Comparison of ENCODE assay signal across 16 mouse cellular contexts in the genomic region with DNA sequence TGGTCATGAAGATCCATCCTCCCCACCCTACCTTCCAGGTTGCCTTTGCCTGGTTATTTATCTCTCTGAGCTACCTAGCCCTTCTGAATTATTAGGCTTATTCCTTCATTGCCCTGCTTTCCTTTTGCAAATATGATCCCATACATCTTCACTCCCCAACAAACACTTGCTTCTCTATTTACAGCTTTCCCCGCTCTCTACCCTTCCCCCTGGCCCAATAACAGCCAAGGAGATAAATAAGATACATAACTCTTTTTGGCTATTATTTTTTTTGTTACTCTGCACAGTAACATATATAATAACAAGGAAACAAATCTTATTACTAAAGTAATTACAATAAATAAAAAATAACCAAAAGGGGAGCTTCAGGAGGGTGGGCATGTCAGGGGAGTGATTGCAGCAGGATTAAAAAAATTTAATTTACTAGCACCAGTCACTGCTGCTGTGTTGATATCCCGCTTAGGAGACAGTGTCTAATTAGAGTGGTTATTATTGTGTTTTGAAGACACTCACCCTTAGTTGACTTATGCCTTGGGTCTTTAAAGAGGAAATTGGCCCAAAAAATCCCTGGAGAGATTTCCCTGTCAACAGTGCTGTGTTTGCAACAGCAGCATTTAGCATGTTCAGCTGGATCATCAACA.
"Had no signal": no experiment of that assay in that cellular context is flagged by ENCODE, and none has a peak within 500 bp of the region (broad histone marks: within the 10 kb centered on the region; RNA-seq: fewer than 3 reads in every experiment).

No protein-coding gene starts in this region.

- H3K4me3 ChIP-seq: liver, embryonic 15.5 days; lung, embryonic 15.5 days; megakaryocyte, embryonic 14.5 days; midbrain, embryonic 13.5 days; midbrain, embryonic 15.5 days had no signal

- H3K9me3 ChIP-seq: liver, embryonic 15.5 days; lung, embryonic 15.5 days; megakaryocyte, embryonic 14.5 days; midbrain, embryonic 13.5 days; midbrain, embryonic 15.5 days had no signal

- H3K9ac ChIP-seq: liver, embryonic 15.5 days; liver, postnatal 0 days; lung, embryonic 15.5 days; midbrain, embryonic 13.5 days; midbrain, embryonic 15.5 days had no signal

- H3K27ac ChIP-seq: liver, embryonic 15.5 days; lung, embryonic 15.5 days; macrophage; midbrain, embryonic 13.5 days; midbrain, embryonic 15.5 days had no signal

- H3K36me3 ChIP-seq: liver, embryonic 15.5 days; lung, embryonic 15.5 days; midbrain, embryonic 13.5 days; midbrain, embryonic 15.5 days had no signal

- ATAC-seq: liver, postnatal 0 days; lung, postnatal 0 days; midbrain, embryonic 13.5 days; midbrain, embryonic 15.5 days had no signal

- DNase-seq: liver, postnatal 0 days; lung, adult 2 months; lung, postnatal 14 days; lung, postnatal 36 days; right cerebral cortex, postnatal 14 days; thymus, adult 18-20 months; thymus, postnatal 14 days; thymus, postnatal 36 days had no signal

- H3K4me1 ChIP-seq: liver, embryonic 15.5 days; lung, embryonic 15.5 days; megakaryocyte, embryonic 14.5 days had no signal

- H3K4me2 ChIP-seq: liver, embryonic 15.5 days; lung, embryonic 15.5 days; midbrain, embryonic 11.5 days; midbrain, embryonic 13.5 days; midbrain, embryonic 15.5 days had no signal

- H3K27me3 ChIP-seq: liver, embryonic 15.5 days; lung, embryonic 15.5 days; megakaryocyte, embryonic 14.5 days; midbrain, embryonic 13.5 days; midbrain, embryonic 15.5 days had no signal
